Mouse (Mus musculus) myocyte (in vitro differentiated cells): ENCODE results near the gene Sncb. TPM values are rescaled to one million over a fixed set of nuclear protein-coding genes. Genes with fewer than 3 reads are reported as not detected.

Experiments
- H3K27me3 ChIP-seq: one replicate; pipeline ENCODE4 v1.6.1; 2011; ENCODE audit not compliant: control insufficient read depth, insufficient read depth, insufficient read length
- H3K36me3 ChIP-seq: one replicate; pipeline ENCODE4 v1.6.1; 2011; ENCODE audit not compliant: control insufficient read depth, insufficient read depth
- H3K4me2 ChIP-seq: one replicate; pipeline ENCODE4 v1.6.1; 2011; ENCODE audit warnings: low read depth, control low read depth
- H3K4me3 ChIP-seq: one replicate; pipeline ENCODE4 v1.5.1; 2011; ENCODE audit warnings: mild to moderate bottlenecking, control low read depth, moderate library complexity
- H3K79me2 ChIP-seq: one replicate; pipeline ENCODE4 v1.6.1; 2011; ENCODE audit not compliant: control insufficient read depth, insufficient read depth
- H3ac ChIP-seq: one replicate; pipeline ENCODE4 v1.6.1; 2011; ENCODE audit not compliant: control insufficient read depth, insufficient read length
- CEBPB ChIP-seq: IDR thresholded peaks from 2 replicates; pipeline ENCODE4 v1.6.1; 2011; ENCODE audit warnings: mild to moderate bottlenecking, moderate library complexity; ENCODE audit not compliant: poor library complexity, insufficient read depth, severe bottlenecking
- E2F4 ChIP-seq: IDR thresholded peaks from one replicate; pipeline ENCODE4 v1.6.1; 2011; ENCODE audit warnings: mild to moderate bottlenecking, control low read depth, moderate library complexity; ENCODE audit not compliant: insufficient read depth
- MAX ChIP-seq: IDR thresholded peaks from one replicate; pipeline ENCODE4 v1.6.1; 2011; ENCODE audit warnings: low read depth, mild to moderate bottlenecking, control low read depth
- MYOD1 ChIP-seq, 3 experiments: IDR thresholded peaks; one replicate each; pipeline ENCODE4 v1.6.1; 2011; ENCODE audit warnings: control low read depth in 2 of 3, low read depth in 2 of 3, mild to moderate bottlenecking in 2 of 3, moderate library complexity in 1 of 3; ENCODE audit not compliant: insufficient read length in 2 of 3, control insufficient read depth in 1 of 3
- MYOG ChIP-seq, 3 experiments: IDR thresholded peaks; one replicate each; pipeline ENCODE4 v1.6.1; 2011; ENCODE audit warnings: control low read depth in 2 of 3, low read depth in 2 of 3, mild to moderate bottlenecking in 2 of 3; ENCODE audit not compliant: insufficient read length in 2 of 3, control insufficient read depth in 1 of 3, insufficient read depth in 1 of 3
- POLR2A ChIP-seq: IDR thresholded peaks from one replicate; pipeline ENCODE4 v1.6.1; 2011; ENCODE audit warnings: low read depth, mild to moderate bottlenecking, control low read depth, moderate library complexity; ENCODE audit not compliant: insufficient read length
- POLR2AphosphoS2 ChIP-seq: IDR thresholded peaks from one replicate; pipeline ENCODE4 v1.6.1; 2011; ENCODE audit warnings: low read depth, control low read depth; ENCODE audit not compliant: insufficient read length
- REST ChIP-seq: IDR thresholded peaks from one replicate; pipeline ENCODE4 v1.6.1; 2011; ENCODE audit warnings: mild to moderate bottlenecking, control low read depth, moderate library complexity; ENCODE audit not compliant: insufficient read depth, insufficient read length
- SRF ChIP-seq: IDR thresholded peaks from one replicate; pipeline ENCODE4 v1.6.1; 2011; ENCODE audit warnings: low read depth; ENCODE audit not compliant: control insufficient read depth, insufficient read length
- TCF12 ChIP-seq: IDR thresholded peaks from one replicate; pipeline ENCODE4 v1.6.1; 2011; ENCODE audit warnings: mild to moderate bottlenecking, control low read depth; ENCODE audit not compliant: poor library complexity, insufficient read depth, severe bottlenecking
- TCF3 ChIP-seq: IDR thresholded peaks from one replicate; pipeline ENCODE4 v1.6.1; 2011; ENCODE audit warnings: low read depth, control low read depth; ENCODE audit not compliant: insufficient read length
- USF1 ChIP-seq: IDR thresholded peaks from one replicate; pipeline ENCODE4 v1.6.1; 2011; ENCODE audit warnings: low read depth, mild to moderate bottlenecking, control low read depth, moderate library complexity
- polyA plus RNA-seq: library from polyadenylated mRNA; unstranded; fragments of >200 nt; fragmentation: generic; extraction: Trizol; gene quantifications from one replicate; pipeline ENCODE4 v1.2.1, GENCODE M21; 2012; ENCODE audit warnings: missing spikeins

Gene Sncb
- not detected for polyA plus RNA-seq

- no peaks in the 10 kb centered on the region for H3K36me3 ChIP-seq
- H3K4me2 ChIP-seq: no peak within 1 kb of the TSS
- no peak within 1 kb of the TSS for H3ac ChIP-seq
- no peak within 1 kb of the TSS for H3K4me3 ChIP-seq
- peaks cover 54% of the 10 kb centered on the region for H3K27me3 ChIP-seq
- TF ChIP-seq USF1 (no peak), CEBPB (no peak), MAX (no peak), POLR2A (no peak), MYOD1 (IDR thresholded peaks at IDR 0.05; ENCODE audit: control insufficient read depth in 1 of 3, insufficient read length in 2 of 3, low read depth in 2 of 3) (no peak), POLR2AphosphoS2 (no peak)
- no peaks in the 10 kb centered on the region for H3K79me2 ChIP-seq
Observed at GRCm38 (mm10) chr13:54766192-54766768, at the start of gene Sncb. TSS of gene Sncb (minus strand) at chr13:54766595.

GRCm38 (mm10) chr13:54813381-54813780 lies 47.0 kb upstream of the Sncb start:
- no peak for TF ChIP-seq E2F4
- no peak for TF ChIP-seq MYOG (IDR thresholded peaks at IDR 0.05; ENCODE audit: control insufficient read depth in 1 of 3, insufficient read depth in 1 of 3, insufficient read length in 2 of 3, low read depth in 2 of 3)
- no peak overlapping the region for H3K4me2 ChIP-seq
- H3ac ChIP-seq: no peak overlapping the region
- H3K27me3 ChIP-seq: no peaks in the 10 kb centered on the region
- H3K36me3 ChIP-seq: no peaks in the 10 kb centered on the region
- no peak overlapping the region for H3K4me3 ChIP-seq
- H3K79me2 ChIP-seq: no peaks in the 10 kb centered on the region

GRCm38 (mm10) chr13:54811476-54811875 lies 45.1 kb upstream of the Sncb start:
- H3ac ChIP-seq: no peak overlapping the region
- no peaks in the 10 kb centered on the region for H3K79me2 ChIP-seq
- H3K27me3 ChIP-seq: no peaks in the 10 kb centered on the region
- H3K4me2 ChIP-seq: no peak overlapping the region
- H3K36me3 ChIP-seq: no peaks in the 10 kb centered on the region
- H3K4me3 ChIP-seq: no peak overlapping the region
- TF ChIP-seq E2F4: no peak
- no peak for TF ChIP-seq TCF3
- TF ChIP-seq USF1: no peak
- TF ChIP-seq REST: no peak
- no peak for TF ChIP-seq MAX
- no peak for TF ChIP-seq CEBPB
- no peak for TF ChIP-seq MYOG (IDR thresholded peaks at IDR 0.05; ENCODE audit: control insufficient read depth in 1 of 3, insufficient read depth in 1 of 3, insufficient read length in 2 of 3, low read depth in 2 of 3)
- no peak for TF ChIP-seq MYOD1 (IDR thresholded peaks at IDR 0.05; ENCODE audit: control insufficient read depth in 1 of 3, insufficient read length in 2 of 3, low read depth in 2 of 3)
- TF ChIP-seq POLR2AphosphoS2: no peak
- no peak for TF ChIP-seq TCF12
- no peak for TF ChIP-seq POLR2A
- no peak for TF ChIP-seq SRF

GRCm38 (mm10) chr13:54808067-54808466 lies 41.7 kb upstream of the Sncb start:
- Histone ChIP-seq H3ac (no peak overlapping the region), H3K4me3 (no peak overlapping the region), H3K79me2 (no peaks in the 10 kb centered on the region), H3K4me2 (no peak overlapping the region), H3K27me3 (peaks cover 8% of the 10 kb centered on the region), H3K36me3 (no peaks in the 10 kb centered on the region)
- TF ChIP-seq REST (no peak), SRF (no peak), MYOD1 (IDR thresholded peaks at IDR 0.05; ENCODE audit: control insufficient read depth in 1 of 3, insufficient read length in 2 of 3, low read depth in 2 of 3) (no peak), POLR2AphosphoS2 (no peak), MAX (no peak), CEBPB (no peak), E2F4 (no peak), POLR2A (no peak), USF1 (no peak), TCF12 (no peak), TCF3 (no peak), MYOG (IDR thresholded peaks at IDR 0.05; ENCODE audit: control insufficient read depth in 1 of 3, insufficient read depth in 1 of 3, insufficient read length in 2 of 3, low read depth in 2 of 3) (no peak)

GRCm38 (mm10) chr13:54806434-54806976 lies 40.1 kb upstream of the Sncb start:
- H3K27me3 ChIP-seq: peaks cover 13% of the 10 kb centered on the region
- no peak for TF ChIP-seq TCF3
- no peak for TF ChIP-seq USF1
- no peak overlapping the region for H3K4me2 ChIP-seq
- H3K4me3 ChIP-seq: no peak overlapping the region
- H3K79me2 ChIP-seq: no peaks in the 10 kb centered on the region
- no peaks in the 10 kb centered on the region for H3K36me3 ChIP-seq
- no peak overlapping the region for H3ac ChIP-seq
